Mouse (Mus musculus) kidney, postnatal 25 days (tissue): ENCODE measurements around the gene Cpn2.

Experiments used
- DNase-seq, 2 experiments: peaks; one replicate each; pipeline ENCODE4 v3.0.0; 2021; ENCODE audit warnings: mixed read lengths in 2 of 2

Gene Cpn2

GRCm38 (mm10) chr16:30278406-30278805 is 11.1 kb upstream of the Cpn2 start:
- DNase-seq: no peak

- DNase-seq: no peak
These were observed 8.4 kb upstream of the Cpn2 start for GRCm38 (mm10) chr16:30275558-30276340.

GRCm38 (mm10) chr16:30273065-30273464 is 5.8 kb upstream of the Cpn2 start:
- no peak for DNase-seq

GRCm38 (mm10) chr16:30271941-30272595 is 4.8 kb upstream of the Cpn2 start:
- DNase-seq: no peak

DNA sequence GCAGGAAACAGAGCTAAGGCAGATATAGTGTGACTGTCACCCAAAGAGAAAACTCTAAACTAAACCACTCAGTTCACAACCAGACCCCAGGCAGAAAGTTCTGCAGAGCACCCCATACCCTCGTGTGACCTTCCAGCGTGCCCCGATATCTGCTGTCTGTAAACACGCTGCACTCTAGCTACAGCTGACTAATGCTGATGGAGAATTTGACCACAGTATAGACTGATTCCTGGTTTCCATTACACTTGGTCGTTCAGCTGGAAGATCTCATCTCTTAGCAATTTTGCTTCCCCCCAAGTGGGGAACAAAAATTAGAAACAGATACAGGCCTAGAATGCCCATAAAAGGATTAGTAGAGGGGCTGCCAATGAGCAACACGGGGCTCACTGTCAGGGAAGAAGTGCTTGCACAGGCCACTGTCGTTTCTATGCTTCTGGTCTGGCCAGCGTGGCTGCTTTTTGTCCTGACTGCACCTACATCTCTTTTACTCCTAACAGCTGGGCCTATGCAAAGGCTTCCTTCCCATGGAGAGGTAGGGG is 4.0 kb upstream of the Cpn2 start:
- DNase-seq: no peak

- DNase-seq: no peak
These were observed 738 bp downstream of the Cpn2 start for GRCm38 (mm10) chr16:30266561-30266960.

DNA sequence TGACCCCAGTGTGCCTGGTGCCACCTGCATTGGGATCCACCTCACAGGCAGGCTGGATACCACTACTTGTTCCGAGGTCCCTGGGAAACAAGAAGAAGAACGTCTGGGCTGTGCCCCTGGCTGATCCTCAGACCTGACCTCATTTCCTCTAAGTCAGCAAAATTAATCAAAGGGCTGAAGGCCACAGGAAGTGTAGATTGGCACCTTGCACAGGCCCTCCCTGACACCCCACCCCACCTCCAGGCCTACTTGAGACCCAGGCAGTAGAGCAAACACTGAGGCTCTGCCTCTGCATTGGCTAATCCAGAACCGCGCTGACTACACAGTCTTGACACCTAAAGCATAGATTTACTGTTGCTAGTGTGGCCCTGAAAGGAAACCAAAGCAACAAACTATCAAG is 1.7 kb downstream of the Cpn2 start:
- no peak for DNase-seq

DNA sequence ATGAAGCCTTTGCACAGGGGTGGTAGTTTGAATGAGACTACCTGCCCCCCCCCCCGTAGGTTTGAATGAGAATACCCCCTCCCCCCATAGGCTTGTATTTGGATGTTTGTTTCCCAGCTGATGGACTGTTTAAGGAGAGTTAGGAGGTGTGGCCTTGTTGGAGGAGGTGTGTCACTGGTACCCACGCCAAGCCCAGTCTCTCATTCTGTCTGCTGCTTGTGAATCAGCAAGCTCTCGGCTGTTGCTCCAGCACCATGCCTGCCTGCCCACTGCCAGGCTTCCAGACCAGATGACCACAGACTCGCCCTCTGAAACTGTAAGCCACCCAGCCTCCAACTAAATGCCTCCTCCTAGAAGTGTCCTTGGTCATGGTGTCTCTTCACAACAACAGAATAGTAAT is 4.1 kb downstream of the Cpn2 start:
- DNase-seq: no peak

DNA sequence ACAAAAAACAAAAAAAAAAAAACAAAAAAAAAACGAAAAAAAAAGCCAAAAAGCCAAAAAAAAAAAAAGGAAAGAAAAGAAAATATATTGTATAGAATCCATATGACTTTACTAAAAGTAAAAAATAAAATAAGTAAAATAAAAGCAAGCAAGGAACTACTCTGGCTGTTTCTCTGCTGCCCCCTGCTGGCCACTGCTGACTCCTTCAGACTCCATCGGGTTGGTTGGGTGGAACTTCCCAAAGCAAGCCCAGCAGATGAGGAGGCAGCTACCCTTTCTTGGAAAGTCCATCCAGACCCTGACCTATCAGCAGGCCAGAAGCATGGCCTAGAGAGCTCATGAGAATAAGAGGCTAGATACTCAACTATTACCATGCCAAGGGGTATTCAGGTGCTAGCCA is 4.6 kb downstream of the Cpn2 start:
- peak; percentile 76 to 88 for DNase-seq

GRCm38 (mm10) chr16:30262157-30262556 is 5.1 kb downstream of the Cpn2 start:
- DNase-seq: no peak

GRCm38 (mm10) chr16:30261341-30261740 is 6.0 kb downstream of the Cpn2 start:
- DNase-seq: no peak

- peak; percentile 43 to 67 for DNase-seq
These were observed 7.2 kb downstream of the Cpn2 start for GRCm38 (mm10) chr16:30260012-30260635.

- no peak for DNase-seq
These were observed 7.9 kb downstream of the Cpn2 start for GRCm38 (mm10) chr16:30259444-30259843.

DNA sequence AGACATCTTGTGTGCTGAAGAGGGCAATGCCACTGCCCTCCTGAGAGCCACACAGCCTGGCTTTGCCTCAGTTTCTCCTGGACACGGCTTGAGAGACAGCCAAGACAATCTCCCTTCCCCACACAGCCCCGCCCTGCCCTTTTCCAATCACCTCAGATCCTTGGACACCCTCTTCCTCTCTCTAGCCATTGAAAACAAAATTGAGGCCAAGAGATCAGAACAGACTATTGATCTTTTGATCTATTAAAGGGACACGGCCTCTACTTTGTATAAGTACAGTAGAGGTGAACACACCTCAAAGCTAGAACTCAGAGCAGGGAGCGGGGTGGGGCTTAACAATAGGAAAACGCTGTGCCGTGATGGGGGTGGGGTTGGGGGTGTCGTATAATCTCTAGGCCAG is 8.9 kb downstream of the Cpn2 start:
- DNase-seq: no peak

- DNase-seq: no peak
These were observed 9.6 kb downstream of the Cpn2 start for GRCm38 (mm10) chr16:30257718-30258117.

- DNase-seq: no peak
These were observed 12.2 kb downstream of the Cpn2 start for GRCm38 (mm10) chr16:30255061-30255460.

DNA sequence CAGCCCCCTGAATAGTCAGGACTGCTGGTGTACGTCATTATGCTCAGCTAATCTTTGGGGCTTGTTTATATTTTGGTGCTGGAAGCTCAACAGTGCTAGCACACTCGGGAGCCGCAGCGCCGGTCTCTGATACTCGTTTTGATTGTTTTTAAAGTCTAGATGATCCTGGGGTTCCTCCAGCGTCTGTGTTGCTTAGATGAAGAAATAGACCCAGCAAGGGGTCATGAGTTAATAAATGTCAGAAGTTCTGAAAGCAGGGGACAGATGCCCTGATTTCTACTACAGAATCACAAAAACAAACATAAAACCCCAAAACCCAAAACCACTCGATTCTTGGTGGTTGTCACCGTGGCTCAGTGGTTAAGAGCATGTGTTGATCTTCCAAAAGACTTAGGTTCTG is 13.4 kb downstream of the Cpn2 start:
- DNase-seq: no peak

GRCm38 (mm10) chr16:30253374-30253773 is 13.9 kb downstream of the Cpn2 start:
- DNase-seq: peak in 1 of 2 experiments; percentile 13

DNA sequence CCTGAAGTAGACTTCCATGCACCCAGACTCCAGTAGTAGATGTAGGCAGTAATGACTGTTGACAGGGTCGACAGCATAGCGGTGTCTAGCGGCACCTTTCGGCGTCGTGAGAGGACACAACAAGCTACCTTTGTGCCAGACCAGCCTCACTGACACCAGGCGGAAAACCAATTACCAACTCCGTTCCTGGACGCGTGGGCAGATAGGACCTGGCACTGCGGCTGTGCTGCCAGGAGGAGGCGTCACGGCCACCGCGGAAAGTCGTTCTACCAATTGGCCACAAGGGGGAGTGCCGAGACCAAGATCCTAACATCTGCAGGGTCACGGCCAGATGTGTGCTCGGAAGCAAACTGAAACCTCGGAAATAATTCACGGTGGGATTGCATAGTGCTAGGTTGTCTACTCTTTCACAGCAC is 15.3 kb downstream of the Cpn2 start:
- DNase-seq: peak; percentile 78 to 81

GRCm38 (mm10) chr16:30244037-30244700 is 23.1 kb downstream of the Cpn2 start:
- no peak for DNase-seq

DNA sequence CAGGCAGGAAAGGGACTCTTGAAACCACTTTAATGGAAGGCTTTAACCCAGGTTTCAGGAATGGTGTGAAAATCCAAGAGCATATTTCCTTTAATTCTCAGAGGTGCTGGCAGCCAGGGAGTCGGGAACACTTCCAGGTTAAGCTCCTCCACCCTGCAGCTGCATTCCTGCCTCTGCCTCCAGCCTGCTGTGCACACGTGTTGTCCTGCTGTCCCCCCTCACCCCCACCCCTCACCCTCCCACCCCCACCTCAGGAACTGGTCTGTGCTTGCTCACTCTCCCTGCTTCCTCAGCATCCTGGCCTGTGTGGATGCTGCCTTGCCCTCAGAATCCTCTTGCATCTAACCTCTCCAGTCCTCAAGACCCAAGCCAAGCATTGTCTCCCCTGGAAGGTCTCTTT is 25.7 kb downstream of the Cpn2 start:
- DNase-seq: no peak

- peak in 1 of 2 experiments; percentile 21 for DNase-seq
These were observed 28.5 kb downstream of the Cpn2 start for GRCm38 (mm10) chr16:30238791-30239190.

DNA sequence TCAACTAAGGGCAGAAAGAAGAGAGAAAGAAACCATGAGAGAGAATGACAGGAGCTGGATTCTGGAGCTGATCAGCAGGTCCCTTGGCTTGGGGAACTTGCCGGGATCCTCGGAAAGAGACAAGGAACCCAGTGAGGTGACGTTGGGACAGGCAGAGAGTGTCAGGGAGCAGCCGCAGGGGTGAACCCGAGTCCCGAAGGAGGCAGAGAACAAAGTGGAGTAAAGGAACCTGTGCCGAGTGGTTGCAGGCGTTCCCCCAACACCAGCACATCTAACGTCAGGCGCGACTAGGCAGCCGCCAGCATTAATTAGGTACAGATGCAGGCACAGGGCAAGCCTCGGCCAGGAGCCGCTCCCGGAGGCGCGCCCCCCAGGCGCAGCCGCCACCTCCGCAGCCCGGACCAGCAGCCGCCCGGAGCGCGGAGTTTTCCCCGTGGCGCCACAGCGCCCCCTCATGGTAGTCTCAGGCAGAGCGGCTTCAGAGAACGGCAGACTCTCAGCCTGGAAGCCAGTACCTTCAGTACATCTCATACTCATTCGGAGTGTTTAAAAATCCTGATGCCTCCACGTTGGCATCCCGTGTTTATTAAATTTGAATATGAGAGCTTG is 31.1 kb downstream of the Cpn2 start:
- DNase-seq: peak; percentile 84 to 87
